Mouse (Mus musculus) G1E (cell line): ENCODE measurements around the gene Plcb1.

Experiments used
- CTCF ChIP-seq: IDR thresholded peaks from 2 replicates; pipeline ENCODE4 v1.5.1; 2012; ENCODE audit warnings: low read depth, low read length, inconsistent platforms, mixed read lengths
- POLR2AphosphoS5 ChIP-seq: IDR thresholded peaks from 2 replicates; pipeline ENCODE4 v1.6.1; 2012; ENCODE audit warnings: low read depth, low read length, inconsistent platforms; ENCODE audit not compliant: insufficient replicate concordance
- TAL1 ChIP-seq: conservative IDR thresholded peaks from 2 replicates; pipeline ENCODE4 v1.6.1; 2012; ENCODE audit warnings: low read depth, low read length, inconsistent platforms, mixed read lengths

- TF ChIP-seq POLR2AphosphoS5 (no peak), TAL1 (no peak), CTCF (no peak)
Observed at GRCm38 (mm10) chr2:134956436-134956835, 170.6 kb downstream of the Plcb1 start.
